Mouse (Mus musculus): ENCODE data around the gene Usb1. TPM values are rescaled to one million over a fixed set of nuclear protein-coding genes. Genes with fewer than 3 reads are reported as not detected.
"Not testable (repeated sequence)": the region's sequence is repeated elsewhere in the genome, so short reads cannot be mapped to it uniquely, and the experiment has no call there.

Usb1 gene
- polyA plus RNA-seq, 1 experiment from 2014 or later: 46.3 TPM

- H3K27me3 ChIP-seq: no peaks in the 10 kb centered on the region
- no peak overlapping the region for H3K9ac ChIP-seq
- H3K4me3 ChIP-seq (replicated peaks): no peak overlapping the region
- H3K4me1 ChIP-seq: peaks cover 16% of the 10 kb centered on the region; the same call in 1 of the 2 replicates
- no peak; the same call in 1 of the 2 replicates for ATAC-seq (ENCODE audit: insufficient number of reproducible peaks, low FRiP score, low TSS enrichment, low read depth)
- no peak overlapping the region for H3K4me2 ChIP-seq (replicated peaks)
- H3K36me3 ChIP-seq: no peaks in the 10 kb centered on the region
- H3K9me3 ChIP-seq (replicated peaks): no peaks in the 10 kb centered on the region
- WGBS: 85% methylated on average over 4 of the region's 4 CpGs
- H3K27ac ChIP-seq (replicated peaks): no peak overlapping the region
Measured at GRCm38 (mm10) chr8:95377101-95377500, 45.0 kb downstream of the Usb1 start.

- no peaks in the 10 kb centered on the region for H3K36me3 ChIP-seq
- peaks cover 12% of the 10 kb centered on the region; the same call in 1 of the 2 replicates for H3K4me1 ChIP-seq
- no peaks in the 10 kb centered on the region for H3K9me3 ChIP-seq (replicated peaks)
- ATAC-seq (ENCODE audit: insufficient number of reproducible peaks, low FRiP score, low TSS enrichment, low read depth): peak; percentile 52
- 22% methylated on average over 7 of the region's 7 CpGs for WGBS
- H3K9ac ChIP-seq: no peak overlapping the region
- no peak overlapping the region for H3K4me2 ChIP-seq (replicated peaks)
- no peaks in the 10 kb centered on the region for H3K27me3 ChIP-seq
- no peak overlapping the region for H3K4me3 ChIP-seq (replicated peaks)
- H3K27ac ChIP-seq (replicated peaks): peak overlapping the region; percentile 36; the same call in 1 of the 2 replicates
Measured at GRCm38 (mm10) chr8:95377863-95378291, 45.8 kb downstream of the Usb1 start.

- H3K9ac ChIP-seq; H3K4me2 ChIP-seq (replicated peaks); H3K27ac ChIP-seq (replicated peaks); H3K27me3 ChIP-seq; H3K36me3 ChIP-seq; ATAC-seq (ENCODE audit: insufficient number of reproducible peaks, low FRiP score, low TSS enrichment, low read depth); H3K9me3 ChIP-seq (replicated peaks); H3K4me3 ChIP-seq (replicated peaks): not testable (repeated sequence)
- H3K4me1 ChIP-seq: peaks cover 11% of the 10 kb centered on the region; the same call in 1 of the 2 replicates
- 92% methylated on average over 11 of the region's 11 CpGs for WGBS
Measured at GRCm38 (mm10) chr8:95378928-95379327, 46.8 kb downstream of the Usb1 start.

- H3K4me2 ChIP-seq (replicated peaks): no peak overlapping the region
- H3K36me3 ChIP-seq: no peaks in the 10 kb centered on the region
- H3K4me1 ChIP-seq: peaks cover 8% of the 10 kb centered on the region; the same call in 1 of the 2 replicates
- H3K27ac ChIP-seq (replicated peaks): no peak overlapping the region
- no peak for ATAC-seq (ENCODE audit: insufficient number of reproducible peaks, low FRiP score, low TSS enrichment, low read depth)
- no peaks in the 10 kb centered on the region for H3K27me3 ChIP-seq
- H3K9ac ChIP-seq: no peak overlapping the region
- no peaks in the 10 kb centered on the region for H3K9me3 ChIP-seq (replicated peaks)
- H3K4me3 ChIP-seq (replicated peaks): no peak overlapping the region
Measured at GRCm38 (mm10) chr8:95380953-95381352, 48.9 kb downstream of the Usb1 start.

- H3K9ac ChIP-seq: no peak overlapping the region
- no peak overlapping the region for H3K4me3 ChIP-seq (replicated peaks)
- H3K4me2 ChIP-seq (replicated peaks): no peak overlapping the region
- no peaks in the 10 kb centered on the region for H3K36me3 ChIP-seq
- H3K27ac ChIP-seq (replicated peaks): no peak overlapping the region
- no peaks in the 10 kb centered on the region for H3K9me3 ChIP-seq (replicated peaks)
- no peaks in the 10 kb centered on the region for H3K27me3 ChIP-seq
- peaks cover 8% of the 10 kb centered on the region; the same call in 1 of the 2 replicates for H3K4me1 ChIP-seq
- 82% methylated on average over 3 of the region's 3 CpGs for WGBS
- no peak for ATAC-seq (ENCODE audit: insufficient number of reproducible peaks, low FRiP score, low TSS enrichment, low read depth)
Measured at GRCm38 (mm10) chr8:95381595-95381994, 49.5 kb downstream of the Usb1 start.

GRCm38 (mm10) chr8:95384501-95384900, 52.4 kb downstream of the Usb1 start:
- no peak overlapping the region for H3K27ac ChIP-seq (replicated peaks)
- no peak overlapping the region for H3K4me2 ChIP-seq (replicated peaks)
- H3K9ac ChIP-seq: no peak overlapping the region
- H3K36me3 ChIP-seq: no peaks in the 10 kb centered on the region
- no peaks in the 10 kb centered on the region for H3K4me1 ChIP-seq
- WGBS: 86% methylated on average over 3 of the region's 3 CpGs
- no peak overlapping the region for H3K4me3 ChIP-seq (replicated peaks)
- H3K9me3 ChIP-seq (replicated peaks): no peaks in the 10 kb centered on the region
- no peaks in the 10 kb centered on the region for H3K27me3 ChIP-seq
- no peak for ATAC-seq (ENCODE audit: insufficient number of reproducible peaks, low FRiP score, low TSS enrichment, low read depth)

GRCm38 (mm10) chr8:95386037-95386436, 54.0 kb downstream of the Usb1 start:
- H3K4me3 ChIP-seq (replicated peaks): no peak overlapping the region
- WGBS: 66% methylated on average over 5 of the region's 5 CpGs
- no peak overlapping the region for H3K27ac ChIP-seq (replicated peaks)
- no peaks in the 10 kb centered on the region for H3K27me3 ChIP-seq
- H3K4me1 ChIP-seq: no peaks in the 10 kb centered on the region
- H3K9ac ChIP-seq: no peak overlapping the region
- no peaks in the 10 kb centered on the region for H3K36me3 ChIP-seq
- no peak overlapping the region for H3K4me2 ChIP-seq (replicated peaks)
- H3K9me3 ChIP-seq (replicated peaks): no peaks in the 10 kb centered on the region
- ATAC-seq (ENCODE audit: insufficient number of reproducible peaks, low FRiP score, low TSS enrichment, low read depth): no peak

- H3K27ac ChIP-seq (replicated peaks): no peak overlapping the region
- no peak overlapping the region for H3K4me3 ChIP-seq (replicated peaks)
- H3K4me1 ChIP-seq: no peaks in the 10 kb centered on the region
- no peak overlapping the region for H3K9ac ChIP-seq
- 86% methylated on average over 10 of the region's 10 CpGs for WGBS
- ATAC-seq (ENCODE audit: insufficient number of reproducible peaks, low FRiP score, low TSS enrichment, low read depth): no peak
- H3K36me3 ChIP-seq: no peaks in the 10 kb centered on the region
- H3K4me2 ChIP-seq (replicated peaks): no peak overlapping the region
- no peaks in the 10 kb centered on the region for H3K27me3 ChIP-seq
- no peaks in the 10 kb centered on the region for H3K9me3 ChIP-seq (replicated peaks)
Measured at GRCm38 (mm10) chr8:95387221-95387620, 55.1 kb downstream of the Usb1 start.

GRCm38 (mm10) chr8:95387936-95388335, 55.9 kb downstream of the Usb1 start:
- Histone ChIP-seq H3K9me3 (replicated peaks) (no peaks in the 10 kb centered on the region), H3K4me3 (replicated peaks) (no peak overlapping the region), H3K27ac (replicated peaks) (no peak overlapping the region), H3K9ac (no peak overlapping the region), H3K4me1 (no peaks in the 10 kb centered on the region), H3K36me3 (no peaks in the 10 kb centered on the region), H3K27me3 (no peaks in the 10 kb centered on the region), H3K4me2 (replicated peaks) (no peak overlapping the region)
- ATAC-seq (ENCODE audit: insufficient number of reproducible peaks, low FRiP score, low TSS enrichment, low read depth): no peak
- WGBS: 76% methylated on average over 7 of the region's 7 CpGs

- Histone ChIP-seq H3K9me3 (replicated peaks) (no peaks in the 10 kb centered on the region), H3K4me1 (peaks cover 6% of the 10 kb centered on the region), H3K4me3 (replicated peaks) (no peak overlapping the region), H3K4me2 (replicated peaks) (no peak overlapping the region), H3K9ac (no peak overlapping the region), H3K27me3 (no peaks in the 10 kb centered on the region), H3K27ac (replicated peaks) (no peak overlapping the region), H3K36me3 (no peaks in the 10 kb centered on the region)
- ATAC-seq (ENCODE audit: insufficient number of reproducible peaks, low FRiP score, low TSS enrichment, low read depth): no peak
- WGBS: 62% methylated on average over 4 of the region's 4 CpGs
Measured at GRCm38 (mm10) chr8:95390312-95390711, 58.2 kb downstream of the Usb1 start.

- Histone ChIP-seq H3K27me3 (no peaks in the 10 kb centered on the region), H3K36me3 (no peaks in the 10 kb centered on the region), H3K4me3 (replicated peaks) (no peak overlapping the region), H3K9ac (no peak overlapping the region), H3K4me1 (peaks cover 11% of the 10 kb centered on the region), H3K27ac (replicated peaks) (no peak overlapping the region), H3K4me2 (replicated peaks) (no peak overlapping the region), H3K9me3 (replicated peaks) (no peaks in the 10 kb centered on the region)
- WGBS: 76% methylated on average over 7 of the region's 7 CpGs
- no peak for ATAC-seq (ENCODE audit: insufficient number of reproducible peaks, low FRiP score, low TSS enrichment, low read depth)
Measured at GRCm38 (mm10) chr8:95391101-95391500, 59.0 kb downstream of the Usb1 start.

GRCm38 (mm10) chr8:95392604-95393003, 60.5 kb downstream of the Usb1 start:
- no peak overlapping the region for H3K4me2 ChIP-seq (replicated peaks)
- no peaks in the 10 kb centered on the region for H3K27me3 ChIP-seq
- no peak overlapping the region for H3K4me3 ChIP-seq (replicated peaks)
- no peak overlapping the region for H3K27ac ChIP-seq (replicated peaks)
- no peaks in the 10 kb centered on the region for H3K36me3 ChIP-seq
- peaks cover 15% of the 10 kb centered on the region for H3K4me1 ChIP-seq
- H3K9me3 ChIP-seq (replicated peaks): no peaks in the 10 kb centered on the region
- 69% methylated on average over 5 of the region's 5 CpGs for whole genome bisulfite sequencing
- no peak for ATAC-seq (ENCODE audit: insufficient number of reproducible peaks, low FRiP score, low TSS enrichment, low read depth)
- H3K9ac ChIP-seq: no peak overlapping the region

Data from embryonic facial prominence, embryonic 15.5 days (tissue).